Mouse (Mus musculus) heart, postnatal 25 days (tissue): Measurements from ENCODE around the gene Echdc3. TPM values are rescaled to one million over a fixed set of nuclear protein-coding genes. Genes with fewer than 3 reads are reported as not detected.

Source experiments
- total RNA-seq, 2 experiments: library from RNA; stranded (reverse); gene quantifications; 2 replicates each; pipeline ENCODE4 v1.2.3; 2021

Echdc3 gene
- total RNA-seq, 2 experiments from 2014 or later = 20.1 to 22.1 TPM

Other genes with a start within 250 kb of the Echdc3 start
- 10 to 100 TPM; 12.6 to 16.0 TPM for gene Proser2, start 82.8 kb downstream of the Echdc3 start, total RNA-seq
- 1 to 10 TPM; 6.3 to 6.7 TPM for gene Usp6nl, start 109.6 kb upstream of the Echdc3 start, total RNA-seq